Mouse (Mus musculus) spleen, embryonic (tissue): ENCODE data around the gene Slc46a1.

Source experiments
- CTCF ChIA-PET: fragments of 350-600 bp; sonication (Branson Sonifier 250); formaldehyde crosslinking; loops from one replicate; lab custom pipeline; 2022; lab: Charles Lee

The Slc46a1 gene

GRCm38 (mm10) chr11:78500623-78501202 lies 35.2 kb downstream of the Slc46a1 start:
- CTCF ChIA-PET: no interaction called here

- CTCF ChIA-PET: no interaction called here
These were observed 36.0 kb downstream of the Slc46a1 start for GRCm38 (mm10) chr11:78501529-78501928.

GRCm38 (mm10) chr11:78502909-78503650 lies 37.6 kb downstream of the Slc46a1 start, which contains the start of gene Sebox:
Gene Sebox (plus strand): TSS chr11:78503447.
- CTCF ChIA-PET: no interaction called here

- CTCF ChIA-PET: no interaction called here
These were observed 39.9 kb downstream of the Slc46a1 start for GRCm38 (mm10) chr11:78505430-78505829.

GRCm38 (mm10) chr11:78509148-78509547 lies 43.7 kb downstream of the Slc46a1 start:
- CTCF ChIA-PET: no interaction called here

DNA sequence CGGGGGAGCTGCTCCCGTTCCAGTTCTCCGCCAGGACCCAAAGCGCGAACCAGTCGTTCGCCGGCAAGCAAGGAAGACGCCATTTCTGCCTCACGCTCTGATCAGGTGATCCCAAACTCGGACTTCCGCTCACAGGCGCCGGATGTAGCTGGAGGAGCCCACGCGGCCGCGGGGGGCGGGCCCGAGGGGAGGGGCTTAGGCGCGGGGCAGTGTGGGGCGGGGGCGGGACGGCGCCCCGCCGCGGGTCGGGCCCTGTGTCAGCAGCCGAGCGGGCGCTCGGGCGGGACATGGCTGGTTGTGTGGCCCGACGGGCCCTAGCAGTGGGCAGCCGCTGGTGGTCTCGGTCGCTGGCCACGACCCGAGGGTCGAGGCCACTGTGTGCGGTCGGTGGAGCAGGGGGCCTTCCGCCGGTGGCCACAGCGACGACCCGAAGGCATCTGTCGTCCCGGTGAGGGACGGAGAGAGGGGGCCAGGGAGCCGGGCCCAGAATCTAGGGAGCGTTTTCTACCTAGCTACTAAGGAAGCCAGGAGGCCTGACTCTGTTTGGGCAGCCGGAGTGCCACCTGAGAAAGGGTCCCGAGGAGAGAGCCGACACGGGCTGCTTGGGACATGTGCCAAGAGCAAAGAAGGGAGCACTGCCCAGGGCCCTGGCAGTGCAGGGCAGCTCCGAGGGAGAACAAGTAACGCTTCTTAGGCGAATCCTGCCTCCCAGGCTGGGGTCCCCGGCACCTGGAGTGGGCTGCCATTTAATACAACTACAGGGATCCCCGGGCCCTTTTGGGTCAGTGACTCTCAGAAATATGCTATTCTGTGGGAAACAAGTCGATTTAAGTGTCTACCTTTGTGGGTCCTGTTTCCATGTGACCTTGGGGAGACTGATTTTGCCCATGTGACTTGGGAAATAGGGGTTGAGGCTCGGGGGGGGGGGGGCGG lies 46.8 kb downstream of the Slc46a1 start, which contains the start of the genes Tmem199 and Poldip2:
Gene Tmem199, minus strand, starts transcription at position 148 of the 933 bp plus-strand sequence.
Gene Poldip2, plus strand, starts transcription at position 169 of the 933 bp plus-strand sequence.
- CTCF ChIA-PET: no interaction called here

DNA sequence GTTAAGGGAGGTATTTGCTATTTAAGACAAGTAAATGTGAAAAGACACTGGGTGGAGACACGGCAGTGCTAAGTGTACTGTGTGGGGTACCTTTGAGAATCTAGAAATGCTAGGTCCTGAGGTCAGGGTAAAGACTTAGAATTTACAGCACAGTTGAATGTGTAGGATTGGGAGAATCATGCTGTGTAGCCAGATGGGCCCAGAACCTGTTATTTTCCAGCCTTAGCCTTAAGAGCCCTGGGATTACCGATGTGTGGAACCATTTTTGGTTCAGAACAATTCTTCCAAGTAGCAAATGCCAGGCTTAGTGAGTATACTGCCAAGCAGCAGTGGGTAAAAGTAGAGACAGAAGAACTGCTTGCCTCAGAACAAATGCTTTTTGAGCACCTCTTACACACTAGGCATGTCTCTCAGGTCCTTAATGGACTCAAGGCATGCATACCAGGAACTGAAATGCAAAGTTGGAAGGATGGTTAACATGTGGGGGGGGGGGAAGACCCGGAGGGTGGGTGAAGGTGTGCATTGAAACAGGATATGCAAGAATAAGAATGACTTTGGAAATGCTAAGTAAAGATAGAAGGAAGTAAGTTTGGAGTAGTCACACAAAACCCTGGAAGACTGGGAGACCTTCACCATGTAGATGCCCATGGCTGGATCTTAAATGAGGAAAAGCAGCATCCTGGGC lies 47.8 kb downstream of the Slc46a1 start:
- CTCF ChIA-PET: no interaction called here

DNA sequence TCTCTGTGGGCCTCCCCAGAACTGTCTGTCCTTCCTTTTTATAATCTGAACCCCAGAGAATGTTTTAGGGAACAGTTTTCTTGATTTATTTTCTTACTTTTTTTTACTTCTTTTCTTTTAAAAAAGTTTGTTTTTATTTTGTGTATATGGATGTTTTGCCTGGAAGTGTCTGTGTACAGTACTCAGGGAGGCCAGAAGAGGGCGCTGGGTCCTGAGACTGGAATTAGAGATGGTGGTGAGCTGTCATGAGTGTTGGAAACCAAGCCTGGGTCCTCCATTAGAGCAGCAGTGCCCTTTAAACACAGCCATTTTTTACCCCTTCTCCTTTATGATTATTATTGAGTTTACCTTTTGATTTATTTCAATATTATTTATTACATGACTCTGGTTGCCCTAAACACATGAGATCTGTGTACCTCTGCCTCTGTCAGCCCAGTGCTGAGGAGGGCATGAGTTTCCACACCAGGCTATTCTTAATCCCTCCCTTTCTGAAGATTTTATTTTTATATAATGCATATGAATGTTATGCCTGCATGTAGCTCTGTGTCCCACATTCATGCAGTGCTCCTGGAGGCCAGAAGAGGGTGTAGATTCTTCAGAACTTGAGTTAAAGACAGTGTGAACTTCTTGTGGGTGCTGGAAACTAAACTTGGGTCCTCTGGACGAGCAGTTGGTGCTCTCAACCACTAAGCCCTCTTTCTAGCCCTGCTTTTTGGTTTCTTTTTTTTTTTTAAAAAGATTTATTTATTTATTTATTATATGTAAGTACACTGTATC lies 50.2 kb downstream of the Slc46a1 start:
- CTCF ChIA-PET: no interaction called here

GRCm38 (mm10) chr11:78518931-78519330 lies 53.4 kb downstream of the Slc46a1 start:
- CTCF ChIA-PET: interaction anchor here (0.6 kb wide), 1 partner anchor 22 kb away, joined by 3 read pairs; no protein-coding TSS in a partner anchor
